Mouse (Mus musculus) brown adipose tissue, adult 24 weeks (tissue): ENCODE measurements at regions not wholly inside any gene's neighbourhood (a gene's known extent, or its start where the extent isn't known, plus 50 kb on each side); places are given as distances from the start of the nearest gene placed in this dataset.

Experiments used
- H3K27ac ChIP-seq: fragments of 200-500 bp; replicated peaks from 2 replicates; pipeline ENCODE4 v1.5.1; 2012; ENCODE audit warnings: low read depth, mild to moderate bottlenecking, low read length
- H3K4me1 ChIP-seq: fragments of 200-500 bp; 2 replicates; pipeline ENCODE4 v1.6.1; 2012; ENCODE audit warnings: low read length, mixed read lengths; ENCODE audit not compliant: control insufficient read depth, insufficient read depth, insufficient read length
- H3K4me3 ChIP-seq: fragments of 200-500 bp; 2 replicates; pipeline ENCODE4 v1.5.1; 2012; ENCODE audit warnings: low read depth, mild to moderate bottlenecking, low read length, moderate library complexity; ENCODE audit not compliant: insufficient read depth

DNA sequence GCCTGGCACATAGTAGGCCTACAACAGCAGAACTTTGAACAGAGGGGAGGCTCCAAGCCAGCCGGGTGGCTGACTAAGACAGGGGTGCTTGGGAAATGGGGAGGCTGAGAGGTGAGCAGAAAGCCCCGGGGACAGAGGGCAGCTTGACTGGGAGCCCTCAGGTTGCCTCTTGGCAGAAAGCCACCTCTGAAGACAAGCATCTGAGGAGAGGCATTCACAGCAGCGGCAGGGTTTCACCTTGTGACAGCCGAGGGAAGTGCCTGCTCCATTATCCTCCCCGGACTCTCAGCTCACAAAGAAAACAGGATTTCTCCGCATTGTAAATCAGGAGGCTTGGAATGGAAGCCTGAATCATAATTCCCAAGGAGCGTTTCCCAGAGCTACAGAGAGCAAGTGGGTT is 146.8 kb upstream of the Zmiz1 start:
- Histone ChIP-seq H3K4me3 (no peak overlapping the region), H3K27ac (no peak overlapping the region), H3K4me1 (peaks cover 9% of the 10 kb centered on the region)

DNA sequence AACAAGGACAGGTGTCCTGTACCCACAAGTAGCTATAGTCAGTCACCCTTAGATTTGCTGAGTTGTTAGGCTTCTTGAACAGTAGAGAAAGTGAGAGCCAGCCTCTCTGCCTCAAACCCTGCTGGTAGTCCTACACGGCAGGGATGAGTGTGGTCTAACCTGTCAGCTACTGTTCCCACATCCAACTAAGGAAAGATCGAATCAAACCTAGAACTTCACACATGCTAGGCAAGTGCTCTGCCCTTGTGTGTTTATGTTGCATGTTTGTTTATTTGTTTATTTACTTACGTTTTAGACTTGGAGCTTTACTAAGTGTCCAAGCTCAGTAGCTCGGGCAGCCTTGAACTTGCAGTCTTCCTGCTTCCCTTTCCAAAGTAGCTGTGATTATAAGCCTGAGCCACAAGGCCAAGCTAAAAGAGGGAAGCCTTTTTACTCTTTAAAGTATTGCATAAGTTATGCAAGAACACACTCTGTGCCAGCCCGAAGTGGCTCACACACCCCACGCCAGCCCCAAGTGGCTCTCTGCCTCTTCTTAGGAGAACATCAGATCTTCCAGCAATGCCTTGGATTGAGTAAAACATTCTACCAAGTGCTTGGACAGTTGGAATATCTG is 146.1 kb upstream of the Zmiz1 start:
- Histone ChIP-seq H3K27ac (no peak overlapping the region), H3K4me1 (peaks cover 4% of the 10 kb centered on the region; the same call in 1 of the 2 replicates), H3K4me3 (no peak overlapping the region)

DNA sequence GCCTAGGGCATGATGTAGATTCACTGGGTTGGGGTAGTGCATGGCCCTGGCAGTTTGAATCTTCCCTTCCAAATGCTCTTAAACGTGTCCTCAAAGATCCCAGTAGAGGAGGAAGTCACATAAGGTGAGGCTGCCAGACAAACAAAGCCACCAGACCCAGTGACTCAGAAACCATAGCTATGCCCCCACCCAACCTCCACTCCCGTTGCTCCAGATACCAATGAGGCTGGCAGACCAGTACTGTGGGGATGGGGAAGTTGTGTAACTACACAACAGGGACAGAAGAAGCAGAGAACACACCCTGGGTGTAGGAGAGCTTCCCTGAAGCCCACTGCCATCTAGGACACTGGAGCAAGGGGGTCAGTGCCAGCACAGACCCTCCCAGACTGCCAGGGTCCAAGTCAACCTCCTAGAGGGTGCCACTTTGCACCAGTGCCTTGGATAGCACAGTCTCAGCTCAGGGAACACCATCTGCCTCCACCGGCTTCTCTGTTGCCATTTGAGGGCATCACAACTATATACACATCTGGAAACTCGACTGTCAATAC is 145.2 kb upstream of the Zmiz1 start:
- H3K4me3 ChIP-seq = no peak overlapping the region
- peaks cover 4% of the 10 kb centered on the region; the same call in 1 of the 2 replicates for H3K4me1 ChIP-seq
- H3K27ac ChIP-seq = no peak overlapping the region

DNA sequence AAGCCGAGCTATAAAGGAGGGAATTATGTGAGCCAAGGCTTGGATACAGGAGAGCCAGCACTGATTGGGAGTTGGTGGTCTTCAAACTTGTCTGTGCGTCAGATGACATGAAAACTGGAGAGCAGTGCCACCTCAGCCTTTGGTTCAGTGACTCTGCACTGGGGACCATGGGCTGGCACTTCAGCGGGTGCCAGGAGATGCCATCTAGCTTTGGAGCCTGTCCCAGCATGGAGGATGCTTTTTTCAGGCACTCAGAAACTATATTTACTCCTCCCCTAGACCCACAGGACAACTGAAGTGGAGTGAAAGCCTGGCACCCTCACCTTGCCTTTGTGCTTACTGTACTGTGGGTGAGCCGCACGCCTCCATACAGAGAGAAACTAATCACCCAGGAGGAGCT is 142.5 kb upstream of the Zmiz1 start:
- no peak overlapping the region for H3K4me3 ChIP-seq
- no peaks in the 10 kb centered on the region for H3K4me1 ChIP-seq
- no peak overlapping the region for H3K27ac ChIP-seq

DNA sequence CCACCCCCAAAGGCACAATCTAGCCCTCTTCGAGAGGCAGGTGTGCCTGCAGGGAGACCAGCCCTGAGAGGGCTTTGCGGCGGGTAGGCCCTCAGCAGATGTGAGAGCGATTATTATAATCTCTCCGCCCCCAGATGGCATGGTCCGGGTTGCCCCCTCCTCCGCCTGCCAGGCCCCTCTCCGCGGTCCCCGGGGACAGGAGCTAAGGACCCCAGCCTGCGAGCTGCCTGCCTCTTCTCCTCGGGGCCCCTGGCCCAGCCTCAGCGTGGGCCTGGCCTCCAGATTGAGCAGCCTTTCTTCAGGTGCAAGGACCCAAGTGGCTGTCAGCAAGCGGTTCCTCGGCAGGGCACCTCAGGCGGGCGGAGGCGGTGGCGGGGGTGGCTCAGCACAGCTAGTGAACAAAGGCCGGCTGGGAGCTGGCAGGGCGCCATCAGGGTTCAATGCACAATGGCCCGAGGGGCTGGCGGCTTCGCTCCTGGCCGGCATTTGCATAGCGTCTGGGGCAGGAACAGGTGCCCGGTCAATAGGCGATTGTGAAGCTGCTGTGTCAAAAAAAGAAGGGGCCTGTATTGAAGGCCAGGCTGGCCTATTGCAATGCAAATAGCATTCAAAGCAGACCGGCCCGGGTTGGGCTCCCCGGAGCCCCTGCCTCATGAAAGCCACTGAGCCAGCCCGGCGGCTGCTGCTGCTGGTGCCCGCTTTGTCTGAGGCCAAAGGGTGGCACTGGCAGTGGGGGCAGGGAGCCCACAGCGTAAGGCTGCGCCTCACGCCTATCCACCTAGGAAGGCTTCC is 141.1 kb upstream of the Zmiz1 start:
- Histone ChIP-seq H3K27ac (no peak overlapping the region), H3K4me1 (no peaks in the 10 kb centered on the region), H3K4me3 (peak overlapping the region; percentile 28)

DNA sequence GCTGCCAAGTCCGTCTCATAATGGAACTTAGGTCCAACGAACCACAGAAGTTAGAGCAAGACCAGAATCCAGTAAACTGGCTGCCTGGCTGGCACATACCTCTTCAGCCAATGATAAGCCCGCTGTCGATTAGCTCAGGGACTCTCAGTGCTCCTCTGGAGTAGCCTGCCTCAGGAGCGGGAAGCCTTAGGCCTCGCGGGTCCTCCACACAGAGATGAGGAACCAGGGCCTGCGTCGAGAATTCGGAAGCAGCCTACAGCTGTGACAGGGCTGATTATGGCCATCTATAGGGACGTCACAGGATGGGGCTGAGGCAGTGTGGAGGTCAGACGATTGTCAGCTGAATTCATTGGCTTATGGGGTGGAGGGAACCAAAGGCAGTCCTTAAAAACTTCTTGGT is 140.1 kb upstream of the Zmiz1 start:
- H3K27ac ChIP-seq = no peak overlapping the region
- no peak overlapping the region for H3K4me3 ChIP-seq

DNA sequence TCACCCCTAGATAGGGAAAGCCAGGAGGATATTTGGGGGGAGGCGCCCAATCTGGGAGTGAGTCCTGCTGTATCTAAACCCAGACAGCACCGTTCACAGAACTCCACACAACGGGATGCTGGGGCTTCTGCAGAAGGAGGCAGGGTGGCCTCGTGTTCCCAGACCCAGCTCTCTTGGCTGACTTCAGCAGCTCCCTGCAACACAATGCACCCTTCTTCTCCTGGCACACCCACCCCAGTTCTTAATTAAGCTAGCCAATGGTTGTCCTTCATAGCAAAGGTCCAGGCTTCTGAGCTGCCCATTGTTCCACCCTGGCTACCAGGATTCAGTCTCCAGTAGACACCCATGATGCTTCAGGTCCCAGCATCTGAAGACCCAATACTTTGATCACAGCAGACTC is 138.8 kb upstream of the Zmiz1 start:
- H3K4me3 ChIP-seq = no peak overlapping the region
- H3K27ac ChIP-seq = no peak overlapping the region
- no peaks in the 10 kb centered on the region for H3K4me1 ChIP-seq

More for the DNA sequence above, 140.1 kb upstream of the Zmiz1 start:
- no peaks in the 10 kb centered on the region for H3K4me1 ChIP-seq

DNA sequence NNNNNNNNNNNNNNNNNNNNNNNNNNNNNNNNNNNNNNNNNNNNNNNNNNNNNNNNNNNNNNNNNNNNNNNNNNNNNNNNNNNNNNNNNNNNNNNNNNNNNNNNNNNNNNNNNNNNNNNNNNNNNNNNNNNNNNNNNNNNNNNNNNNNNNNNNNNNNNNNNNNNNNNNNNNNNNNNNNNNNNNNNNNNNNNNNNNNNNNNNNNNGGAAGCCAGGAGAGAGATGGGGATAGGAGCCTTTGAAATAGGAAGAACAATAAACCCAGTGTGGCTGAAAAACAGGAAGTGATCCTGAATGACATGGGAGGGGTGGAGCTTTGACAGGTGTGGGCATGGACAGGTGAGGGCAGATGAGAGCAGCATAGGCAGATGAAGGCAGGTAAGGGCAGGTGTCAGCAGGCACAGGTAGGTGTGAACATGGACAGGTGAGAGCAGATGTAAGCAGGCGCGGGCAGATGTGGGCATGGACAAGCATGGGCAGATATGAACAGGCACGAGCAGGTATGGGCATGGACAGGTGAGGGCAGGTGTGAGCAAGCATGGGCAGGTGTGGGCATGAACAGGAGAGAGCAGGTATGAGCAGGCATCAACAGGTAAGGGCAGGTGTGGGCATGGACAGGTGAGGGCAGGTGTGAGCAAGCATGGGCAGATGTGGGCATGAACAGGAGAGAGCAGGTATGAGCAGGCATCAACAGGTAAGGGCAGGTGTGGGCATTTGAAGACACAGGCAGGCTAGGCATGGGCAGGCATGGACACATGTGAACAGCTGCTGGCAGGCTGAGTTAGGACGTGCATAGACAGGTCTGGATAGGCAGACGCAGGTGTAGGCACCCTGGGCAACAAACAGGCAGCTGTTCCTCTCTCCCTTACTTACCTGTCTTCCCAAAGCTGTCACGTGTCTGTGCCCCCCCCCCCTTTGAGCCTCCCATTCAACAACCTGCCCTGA is 135.2 kb upstream of the Zmiz1 start:
- Histone ChIP-seq H3K4me3 (no peak overlapping the region), H3K4me1 (peaks cover 4% of the 10 kb centered on the region; the same call in 1 of the 2 replicates), H3K27ac (no peak overlapping the region)

DNA sequence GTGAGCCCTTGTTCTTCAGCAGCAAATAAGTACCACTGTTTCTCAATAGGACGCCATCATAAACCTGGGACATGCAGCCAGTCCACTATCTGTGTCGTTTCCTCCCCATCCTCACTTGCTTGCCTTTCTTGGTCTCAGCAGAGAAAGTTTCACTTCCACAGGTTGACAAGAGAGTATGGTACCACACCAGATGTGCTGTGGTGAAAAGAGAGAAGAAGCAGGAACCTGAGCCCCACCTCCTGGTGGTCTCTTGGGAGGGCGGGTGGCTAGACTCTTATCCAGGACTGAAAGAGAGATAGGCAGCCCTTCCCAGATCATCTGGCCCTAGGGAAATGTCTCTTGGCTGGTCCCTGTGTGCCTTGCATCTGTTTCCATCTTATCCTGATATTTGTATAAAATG is 133.1 kb upstream of the Zmiz1 start:
- no peak overlapping the region for H3K4me3 ChIP-seq
- peaks cover 4% of the 10 kb centered on the region; the same call in 1 of the 2 replicates for H3K4me1 ChIP-seq

DNA sequence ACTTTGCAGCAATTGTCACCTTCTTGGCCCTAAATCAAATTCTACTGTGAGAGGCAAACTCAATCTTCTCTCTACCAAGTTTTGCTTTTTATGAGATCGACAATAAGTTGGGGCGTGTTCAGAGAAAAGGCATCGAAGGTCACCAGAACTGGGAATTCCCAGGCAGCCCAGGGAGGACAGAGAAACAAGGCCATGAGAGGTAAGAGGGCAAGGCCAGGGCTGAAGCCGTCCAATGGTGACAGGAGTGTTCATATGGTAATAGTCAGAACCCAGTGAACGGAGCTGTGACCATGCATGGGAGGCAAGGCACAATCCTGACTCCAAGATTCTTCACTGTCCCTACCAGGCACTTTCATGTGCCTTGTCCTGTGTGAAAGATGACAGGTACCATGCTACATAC is 130.8 kb upstream of the Zmiz1 start:
- Histone ChIP-seq H3K4me3 (no peak overlapping the region), H3K27ac (no peak overlapping the region), H3K4me1 (peaks cover 4% of the 10 kb centered on the region; the same call in 1 of the 2 replicates)

More for the DNA sequence above, 133.1 kb upstream of the Zmiz1 start:
- H3K27ac ChIP-seq = no peak overlapping the region

DNA sequence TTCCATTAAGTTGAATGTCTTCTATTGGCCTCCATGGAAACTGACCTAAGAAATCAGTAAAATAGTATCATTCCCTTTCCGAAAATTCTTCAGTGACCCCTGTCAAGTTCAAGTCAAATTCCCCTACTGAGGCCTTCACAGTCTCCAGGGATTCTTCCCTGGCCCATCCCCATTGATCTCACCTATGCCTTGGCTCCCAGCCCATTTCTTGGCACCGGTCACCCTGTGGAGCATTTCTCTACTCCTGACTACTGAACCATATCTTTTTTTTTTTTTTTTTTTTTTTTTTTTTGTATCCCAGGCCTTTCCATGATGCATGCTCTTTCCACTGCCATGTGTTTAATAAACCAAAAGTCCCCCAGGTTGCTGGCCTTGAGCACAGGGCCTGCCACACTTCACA is 124.8 kb upstream of the Zmiz1 start:
- no peak overlapping the region for H3K4me3 ChIP-seq
- H3K27ac ChIP-seq = no peak overlapping the region
- H3K4me1 ChIP-seq = 0 out of 2 replicates have a peak, but pooled peaks cover 4% of the 10 kb centered on the region

DNA sequence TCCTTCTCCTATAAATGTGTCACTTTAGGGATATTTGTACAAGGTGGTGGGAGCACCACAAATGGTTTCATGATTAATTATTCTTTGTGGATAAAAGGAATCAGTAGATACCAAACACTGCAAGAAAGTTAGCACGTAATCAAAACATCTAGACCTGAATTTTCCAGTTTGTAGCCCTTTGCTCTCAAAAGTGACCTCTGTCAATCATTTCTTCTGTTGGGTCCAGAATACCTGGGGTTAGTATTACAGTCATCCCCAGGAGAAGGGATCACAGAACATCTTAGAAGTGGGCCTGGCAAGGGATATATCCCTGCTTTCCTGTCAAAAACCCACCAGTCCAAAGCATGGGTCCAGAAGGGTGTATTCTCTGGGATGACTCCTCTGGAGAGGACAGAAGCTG is 122.1 kb upstream of the Zmiz1 start:
- Histone ChIP-seq H3K27ac (no peak overlapping the region), H3K4me1 (0 out of 2 replicates have a peak, but pooled peaks cover 4% of the 10 kb centered on the region), H3K4me3 (no peak overlapping the region)

DNA sequence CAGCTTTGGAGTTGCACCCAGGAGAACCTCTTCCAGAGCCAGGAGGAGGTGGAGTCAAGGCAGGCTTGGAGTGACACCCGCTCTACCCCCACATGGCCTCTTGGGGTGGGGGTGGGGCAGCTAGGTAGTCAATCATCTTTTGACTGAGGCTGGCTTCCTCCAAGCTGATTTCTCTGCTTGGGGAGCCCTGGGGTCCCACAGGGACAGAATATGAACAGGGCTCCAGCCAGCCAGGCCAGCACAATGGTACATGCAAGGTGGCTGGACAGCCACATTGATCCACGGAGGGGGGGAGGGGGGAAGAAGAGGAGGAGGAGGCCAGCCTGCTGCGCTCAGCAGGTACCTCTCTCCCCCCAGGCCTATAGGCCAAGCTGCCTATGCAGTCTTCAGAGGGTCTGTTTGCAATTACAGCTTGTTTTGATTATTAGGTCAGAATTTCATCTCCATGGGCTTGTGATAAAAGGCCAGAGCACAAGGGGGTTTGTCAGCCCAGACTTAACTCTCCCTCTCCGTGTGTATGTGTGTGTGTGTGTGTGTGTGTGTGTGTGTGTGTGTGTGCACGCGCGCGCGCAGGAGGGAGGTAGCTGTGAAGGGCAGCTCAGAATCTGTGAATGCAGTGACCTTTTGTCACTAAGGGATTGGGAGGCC is 120.5 kb upstream of the Zmiz1 start:
- peaks cover 11% of the 10 kb centered on the region; the same call in 1 of the 2 replicates for H3K4me1 ChIP-seq
- H3K4me3 ChIP-seq = no peak overlapping the region
- no peak overlapping the region for H3K27ac ChIP-seq

DNA sequence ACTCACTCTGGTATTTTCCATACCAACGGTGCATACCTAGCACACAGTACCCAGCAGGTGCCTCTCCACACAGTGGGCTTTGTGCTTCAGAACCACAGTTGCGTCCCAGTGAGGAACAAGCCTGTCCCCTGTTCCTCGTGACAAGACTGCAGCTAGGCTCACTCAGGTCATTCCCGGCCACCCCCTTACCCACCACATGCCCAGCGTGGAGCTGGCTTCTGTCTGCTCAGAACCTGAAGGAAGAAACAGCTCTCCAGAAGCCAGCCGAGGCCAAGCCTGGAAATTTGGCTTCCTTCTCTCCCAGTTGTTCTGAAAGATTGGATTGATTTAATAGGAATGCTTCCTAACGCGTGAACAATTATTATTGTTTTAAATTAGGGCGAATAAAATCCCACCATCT is 118.1 kb upstream of the Zmiz1 start:
- Histone ChIP-seq H3K4me3 (no peak overlapping the region), H3K4me1 (peaks cover 11% of the 10 kb centered on the region; the same call in 1 of the 2 replicates), H3K27ac (no peak overlapping the region)
